Mouse (Mus musculus) cerebellum, adult 2 months (tissue): ENCODE measurements around the gene Idua. TPM values are rescaled to one million over a fixed set of nuclear protein-coding genes. Genes with fewer than 3 reads are reported as not detected.
A peak's percentile ranks its signal among the peaks of the same experiment; 100 is the strongest.

ENCODE experiments used
- DNase-seq, 2 experiments: peaks; one replicate each; pipeline ENCODE4 v3.0.0; 2021
- H3K27ac ChIP-seq: fragments of 200-500 bp; 2 replicates; pipeline ENCODE4 v1.5.1; 2012; ENCODE audit warnings: low read length, control low read depth, inconsistent platforms; ENCODE audit not compliant: insufficient read depth
- H3K27me3 ChIP-seq: fragments of 200-500 bp; 2 replicates; pipeline ENCODE4 v1.6.1; 2012; ENCODE audit warnings: inconsistent platforms, mild to moderate bottlenecking, low read length, moderate library complexity; ENCODE audit not compliant: control insufficient read depth, insufficient read depth
- H3K4me1 ChIP-seq: fragments of 200-500 bp; 2 replicates; pipeline ENCODE4 v1.6.1; 2011; ENCODE audit warnings: low read length; ENCODE audit not compliant: control insufficient read depth, insufficient read depth
- H3K4me3 ChIP-seq: fragments of 200-500 bp; replicated peaks from 2 replicates; pipeline ENCODE3; 2011; ENCODE audit warnings: mild to moderate bottlenecking, low read depth, low read length, control low read depth; ENCODE audit not compliant: insufficient read depth
- CTCF ChIP-seq: fragments of 200-500 bp; IDR thresholded peaks from 2 replicates; pipeline ENCODE4 v1.5.1; 2011; ENCODE audit warnings: low read depth, mild to moderate bottlenecking, control low read depth, low read length, moderate library complexity, borderline replicate concordance; ENCODE audit not compliant: insufficient read depth
- POLR2A ChIP-seq: fragments of 200-500 bp; IDR thresholded peaks from 2 replicates; pipeline ENCODE4 v1.6.1; 2011; ENCODE audit warnings: low read length, control low read depth, borderline replicate concordance; ENCODE audit not compliant: insufficient read depth
- WGBS: fragments of 180-500 bp; shearing (Covaris S2); methylation state at CpG from one replicate; pipeline ENCODE4 v1.1.7; 2018; 5-methylcytosine and 5-hydroxymethylcytosine counted together
- polyA plus RNA-seq: library from polyadenylated mRNA; depleted of rRNA; stranded (reverse); fragments of >200 nt; gene quantifications from 2 replicates; pipeline ENCODE4 v1.2.3, GENCODE M21; 2012; rRNA removed

Gene Idua
- polyA plus RNA-seq, 1 experiment = 29.0 TPM

DNA sequence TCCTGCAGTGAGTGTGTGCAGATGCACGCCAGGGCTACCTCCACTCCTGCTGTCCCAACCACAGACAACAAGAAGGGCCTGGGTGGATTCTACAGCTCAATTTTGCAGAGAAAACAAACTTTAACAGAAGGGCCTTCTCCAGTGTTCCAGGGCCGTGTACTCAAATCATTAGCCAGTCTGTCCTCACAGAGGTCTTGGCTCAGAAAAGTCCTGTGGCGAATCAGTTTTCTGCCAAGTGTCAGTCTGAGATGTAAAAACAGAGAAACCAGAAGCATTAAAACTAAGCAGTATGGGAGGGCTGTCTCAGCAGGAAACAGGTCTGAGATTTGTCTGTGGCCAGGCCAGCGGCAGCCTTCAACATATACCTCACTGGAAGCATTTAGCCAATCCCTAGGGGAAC is 57.9 kb downstream of the Idua start:
- no peak for TF ChIP-seq CTCF
- TF ChIP-seq POLR2A = no peak
- peak; percentile 25 to 36 for DNase-seq
- Histone ChIP-seq H3K4me3 (no peak overlapping the region), H3K4me1 (0 out of 2 replicates have a peak, but pooled peaks cover 9% of the 10 kb centered on the region), H3K27ac (peak overlapping the region; percentile 29; the same call in 1 of the 2 replicates), H3K27me3 (no peaks in the 10 kb centered on the region)
- WGBS = 22% methylated on average over 4 of the region's 4 CpGs

DNA sequence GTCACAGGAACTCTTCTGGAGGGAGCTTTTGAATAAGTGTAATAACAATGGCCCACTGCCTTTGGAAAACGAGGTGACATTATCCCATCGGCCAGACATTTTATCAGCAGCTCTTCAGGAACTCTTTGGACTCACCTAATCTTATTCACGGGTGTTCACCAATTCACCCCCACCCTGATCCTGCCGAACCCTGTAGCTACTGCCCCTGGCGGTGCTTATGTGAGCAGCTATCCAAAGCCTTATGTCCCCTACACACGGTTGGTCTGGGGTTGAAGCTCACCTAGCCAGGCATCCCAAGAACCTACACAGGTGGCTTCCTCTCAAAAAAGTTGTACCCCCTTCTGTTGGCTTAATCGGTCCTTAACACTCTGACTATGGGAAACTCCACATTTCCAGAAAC is 59.6 kb downstream of the Idua start:
- no peaks in the 10 kb centered on the region for H3K27me3 ChIP-seq
- 82% methylated on average over 7 of the region's 7 CpGs for WGBS

DNA sequence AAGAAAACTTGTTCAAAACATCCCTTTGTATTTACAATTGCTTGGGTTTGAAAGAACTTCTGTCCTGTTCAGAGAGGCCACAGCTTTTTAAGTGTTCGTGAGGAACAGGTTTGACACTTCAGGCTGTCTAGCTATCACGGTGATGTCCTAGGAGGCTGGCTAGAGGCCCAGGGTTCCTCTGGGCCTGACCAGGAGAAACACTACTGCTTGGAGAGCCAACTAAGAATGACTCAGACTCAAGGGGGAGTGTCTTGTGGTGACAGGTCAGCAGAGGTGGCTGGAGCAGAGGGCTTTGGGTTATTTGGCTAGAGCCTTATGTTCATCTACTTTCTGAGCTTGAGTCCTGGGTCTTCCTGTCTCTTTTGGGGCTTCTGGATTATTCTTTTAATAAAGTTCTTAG is 63.9 kb downstream of the Idua start:
- WGBS = 16% methylated on average over 2 of the region's 2 CpGs

More for the DNA sequence above, 59.6 kb downstream of the Idua start:
- no peak overlapping the region for H3K4me3 ChIP-seq
- no peak overlapping the region for H3K27ac ChIP-seq
- 0 out of 2 replicates have a peak, but pooled peaks cover 9% of the 10 kb centered on the region for H3K4me1 ChIP-seq
- DNase-seq = no peak
- TF ChIP-seq POLR2A (no peak), CTCF (no peak)

DNA sequence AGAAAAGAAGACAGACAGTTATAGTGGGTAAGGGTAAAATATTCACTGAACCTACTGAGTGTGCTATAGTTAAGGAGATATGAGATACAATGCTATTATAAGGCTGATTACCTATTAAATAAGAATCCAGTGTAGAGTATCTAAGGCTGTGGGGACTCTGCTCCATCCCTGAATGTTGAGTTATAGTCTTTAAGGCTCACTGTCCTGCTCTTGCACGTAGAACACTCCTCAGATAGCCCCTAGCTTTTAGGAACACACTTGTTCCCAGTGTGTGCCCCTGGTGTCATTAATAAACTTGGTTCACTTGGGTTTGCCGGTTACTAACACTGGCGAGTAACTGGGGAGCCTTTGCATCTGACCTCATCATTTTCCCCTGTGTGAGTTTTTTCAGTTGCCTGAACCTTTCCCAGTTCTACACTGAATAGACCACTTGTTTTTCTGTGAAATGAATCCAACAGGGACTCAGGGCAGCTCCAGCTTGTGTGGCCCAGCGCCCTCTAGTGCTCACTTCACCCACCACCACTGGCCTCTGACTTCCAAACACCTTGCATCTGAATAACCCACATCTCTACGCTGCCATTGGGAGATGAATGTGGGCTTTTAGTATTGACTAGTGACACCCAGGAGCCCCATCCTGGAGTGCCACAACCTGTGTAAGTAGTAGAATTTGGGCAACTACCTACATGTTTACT is 66.6 kb downstream of the Idua start:
- H3K27me3 ChIP-seq = no peaks in the 10 kb centered on the region; the same call in 1 of the 2 replicates
- 18% methylated on average over 5 of the region's 5 CpGs for WGBS
- no peaks in the 10 kb centered on the region for H3K4me1 ChIP-seq

More for the DNA sequence above, 63.9 kb downstream of the Idua start:
- Histone ChIP-seq H3K27ac (no peak overlapping the region), H3K27me3 (no peaks in the 10 kb centered on the region), H3K4me1 (no peaks in the 10 kb centered on the region), H3K4me3 (no peak overlapping the region)
- DNase-seq = no peak
- TF ChIP-seq POLR2A (no peak), CTCF (no peak)

DNA sequence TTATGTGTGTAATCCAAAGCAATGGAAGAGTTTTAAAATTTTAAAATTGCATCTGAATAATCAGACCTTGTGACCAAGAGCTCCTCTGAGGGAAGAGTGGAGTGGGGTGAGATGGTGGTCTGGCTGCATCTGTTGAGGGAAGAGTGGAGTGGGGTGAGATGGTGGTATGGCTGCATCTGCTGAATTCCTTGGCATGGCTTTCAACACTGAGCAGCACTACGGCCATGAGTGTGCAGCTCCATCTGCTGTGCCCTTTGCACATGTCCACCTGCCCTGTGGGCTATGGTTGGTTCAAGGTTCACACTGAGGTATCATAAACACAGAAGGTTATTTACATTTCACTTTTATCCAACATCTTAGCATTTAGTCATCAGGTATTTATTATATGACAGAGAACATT is 67.3 kb downstream of the Idua start:
- H3K27ac ChIP-seq = no peak overlapping the region
- H3K27me3 ChIP-seq = no peaks in the 10 kb centered on the region; the same call in 1 of the 2 replicates
- TF ChIP-seq POLR2A = no peak
- no peak for TF ChIP-seq CTCF
- no peak overlapping the region for H3K4me3 ChIP-seq
- 36% methylated on average over 1 of the region's 1 CpGs for WGBS
- no peaks in the 10 kb centered on the region for H3K4me1 ChIP-seq
- no peak for DNase-seq

More for the DNA sequence above, 66.6 kb downstream of the Idua start:
- Histone ChIP-seq H3K27ac (no peak overlapping the region), H3K4me3 (no peak overlapping the region)
- peak; percentile 74 for TF ChIP-seq CTCF
- TF ChIP-seq POLR2A = no peak
- DNase-seq = peak; percentile 59 to 63

Other genes starting within 250 kb of the Idua start
- 352 and 395 TPM in 2 replicates for gene Atp5k, start 225.9 kb upstream of the Idua start, polyA plus RNA-seq
- 1.4 TPM in 2 replicates for gene Mfsd7a, start 211.4 kb upstream of the Idua start, polyA plus RNA-seq
- gene Pcgf3, start 199.1 kb upstream of the Idua start, polyA plus RNA-seq = 14.7 and 14.9 TPM in 2 replicates
- 459 and 564 TPM in 2 replicates for gene Cplx1, start 110.3 kb upstream of the Idua start, polyA plus RNA-seq
- 89.9 and 91.6 TPM in 2 replicates for gene Gak, start 30.6 kb upstream of the Idua start, polyA plus RNA-seq
- gene Tmem175, start 30.6 kb upstream of the Idua start, polyA plus RNA-seq = 50.8 and 52.4 TPM in 2 replicates
- gene Dgkq, start 9.3 kb downstream of the Idua start, polyA plus RNA-seq = 89.1 and 91.8 TPM in 2 replicates
- 1.7 and 1.9 TPM in 2 replicates for gene Slc26a1, start 15.2 kb downstream of the Idua start, polyA plus RNA-seq
- 30.6 and 35.8 TPM in 2 replicates for gene Fgfrl1, start 32.1 kb downstream of the Idua start, polyA plus RNA-seq
- not detected in 2 replicates for gene Rnf212, start 114.7 kb downstream of the Idua start, polyA plus RNA-seq
- not detected in 2 replicates for gene Tmed11, start 135.0 kb downstream of the Idua start, polyA plus RNA-seq
- not detected in 2 replicates for gene Vmn2r8, start 148.5 kb downstream of the Idua start, polyA plus RNA-seq
- not detected in 2 replicates for gene Vmn2r9, start 192.3 kb downstream of the Idua start, polyA plus RNA-seq